Mouse (Mus musculus): ENCODE results near the gene Rnft1.
A peak's percentile ranks its signal among the peaks of the same experiment; 100 is the strongest.

DNA sequence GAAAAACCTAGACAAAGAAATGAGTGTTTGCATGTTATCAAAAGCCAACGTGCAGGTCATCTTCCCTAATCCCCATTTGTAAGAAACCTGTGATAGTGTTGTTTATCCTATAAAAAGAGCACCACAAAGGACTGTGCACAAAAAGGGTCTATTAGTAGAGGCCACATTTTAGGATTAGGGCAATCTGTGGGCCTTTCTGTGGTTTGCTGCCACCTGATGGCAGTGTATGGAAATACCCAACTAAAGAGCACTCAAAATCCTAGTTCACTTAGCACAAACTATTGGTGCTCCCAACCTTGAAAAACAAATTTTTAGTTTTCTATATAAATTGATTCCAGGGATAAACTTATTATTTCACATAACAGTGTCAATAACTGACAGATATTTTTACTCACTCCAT is 48.4 kb downstream of the Rnft1 start:
- TF ChIP-seq CTCF (IDR thresholded peaks at IDR 0.05) = peak; percentile 69
- TF ChIP-seq EP300 (IDR thresholded peaks at IDR 0.05) = no peak
